Mouse (Mus musculus): ENCODE data around the gene Atxn1. TPM values are rescaled to one million over a fixed set of nuclear protein-coding genes. Genes with fewer than 3 reads are reported as not detected.

Gene Atxn1
- polyA plus RNA-seq, 1 experiment: 16.7 TPM

GRCm38 (mm10) chr13:45764354-45764753, 200.5 kb downstream of the Atxn1 start:
- DNase-seq: no peak
- Histone ChIP-seq H3K4me3 (replicated peaks; ENCODE audit: extremely low read depth, low read depth, low read length) (no peak overlapping the region), H3K4me1 (ENCODE audit: control insufficient read depth, insufficient read depth, low read length) (no peaks in the 10 kb centered on the region)
- WGBS: 79% methylated on average over 5 of the region's 5 CpGs
- TF ChIP-seq POLR2A (IDR thresholded peaks at IDR 0.05; ENCODE audit: borderline replicate concordance, extremely low read depth, low read depth, low read length): no peak

GRCm38 (mm10) chr13:45762278-45762677, 202.5 kb downstream of the Atxn1 start:
- TF ChIP-seq POLR2A (IDR thresholded peaks at IDR 0.05; ENCODE audit: borderline replicate concordance, extremely low read depth, low read depth, low read length) (no peak), CTCF (IDR thresholded peaks at IDR 0.05; ENCODE audit: insufficient read depth, low read length) (no peak)
- no peak for DNase-seq

GRCm38 (mm10) chr13:45754483-45754882, 210.3 kb downstream of the Atxn1 start:
- Histone ChIP-seq H3K4me1 (ENCODE audit: control insufficient read depth, insufficient read depth, low read length) (no peaks in the 10 kb centered on the region; the same call in 1 of the 2 replicates), H3K4me3 (replicated peaks; ENCODE audit: extremely low read depth, low read depth, low read length) (no peak overlapping the region)
- no peak for DNase-seq
- TF ChIP-seq CTCF (IDR thresholded peaks at IDR 0.05; ENCODE audit: insufficient read depth, low read length) (no peak), POLR2A (IDR thresholded peaks at IDR 0.05; ENCODE audit: borderline replicate concordance, extremely low read depth, low read depth, low read length) (no peak)
- 48% methylated on average over 1 of the region's 1 CpGs for WGBS

More at GRCm38 (mm10) chr13:45762278-45762677, 202.5 kb downstream of the Atxn1 start:
- no peaks in the 10 kb centered on the region for H3K4me1 ChIP-seq (ENCODE audit: control insufficient read depth, insufficient read depth, low read length)
- WGBS: 65% methylated on average over 7 of the region's 7 CpGs
- H3K4me3 ChIP-seq (replicated peaks; ENCODE audit: extremely low read depth, low read depth, low read length): no peak overlapping the region

- DNase-seq: no peak
- no peak for TF ChIP-seq CTCF (IDR thresholded peaks at IDR 0.05; ENCODE audit: insufficient read depth, low read length)
- no peak for TF ChIP-seq POLR2A (IDR thresholded peaks at IDR 0.05; ENCODE audit: borderline replicate concordance, extremely low read depth, low read depth, low read length)
- Histone ChIP-seq H3K4me3 (replicated peaks; ENCODE audit: extremely low read depth, low read depth, low read length) (no peak overlapping the region), H3K4me1 (ENCODE audit: control insufficient read depth, insufficient read depth, low read length) (peaks cover 4% of the 10 kb centered on the region)
- WGBS: 54% methylated on average over 5 of the region's 5 CpGs
Observed at GRCm38 (mm10) chr13:45752498-45752897, 212.3 kb downstream of the Atxn1 start.

- no peak for DNase-seq
- Histone ChIP-seq H3K4me1 (ENCODE audit: control insufficient read depth, insufficient read depth, low read length) (peaks cover 4% of the 10 kb centered on the region), H3K4me3 (replicated peaks; ENCODE audit: extremely low read depth, low read depth, low read length) (no peak overlapping the region)
- TF ChIP-seq CTCF (IDR thresholded peaks at IDR 0.05; ENCODE audit: insufficient read depth, low read length): no peak
- TF ChIP-seq POLR2A (IDR thresholded peaks at IDR 0.05; ENCODE audit: borderline replicate concordance, extremely low read depth, low read depth, low read length): no peak
- 42% methylated on average over 2 of the region's 2 CpGs for whole genome bisulfite sequencing
Observed at GRCm38 (mm10) chr13:45751231-45751630, 213.6 kb downstream of the Atxn1 start.

- DNase-seq: no peak
- no peak for TF ChIP-seq CTCF (IDR thresholded peaks at IDR 0.05; ENCODE audit: insufficient read depth, low read length)
- TF ChIP-seq POLR2A (IDR thresholded peaks at IDR 0.05; ENCODE audit: borderline replicate concordance, extremely low read depth, low read depth, low read length): no peak
- 79% methylated on average over 6 of the region's 6 CpGs for WGBS
- peaks cover 4% of the 10 kb centered on the region for H3K4me1 ChIP-seq (ENCODE audit: control insufficient read depth, insufficient read depth, low read length)
- H3K4me3 ChIP-seq (replicated peaks; ENCODE audit: extremely low read depth, low read depth, low read length): no peak overlapping the region
Observed at GRCm38 (mm10) chr13:45750627-45751026, 214.2 kb downstream of the Atxn1 start.

GRCm38 (mm10) chr13:45749937-45750336, 214.9 kb downstream of the Atxn1 start:
- DNase-seq: no peak
- H3K4me1 ChIP-seq (ENCODE audit: control insufficient read depth, insufficient read depth, low read length): peaks cover 4% of the 10 kb centered on the region
- TF ChIP-seq CTCF (IDR thresholded peaks at IDR 0.05; ENCODE audit: insufficient read depth, low read length): no peak
- no peak for TF ChIP-seq POLR2A (IDR thresholded peaks at IDR 0.05; ENCODE audit: borderline replicate concordance, extremely low read depth, low read depth, low read length)
- H3K4me3 ChIP-seq (replicated peaks; ENCODE audit: extremely low read depth, low read depth, low read length): no peak overlapping the region
- 38% methylated on average over 1 of the region's 1 CpGs for WGBS

- Histone ChIP-seq H3K4me3 (replicated peaks; ENCODE audit: extremely low read depth, low read depth, low read length) (no peak overlapping the region), H3K4me1 (ENCODE audit: control insufficient read depth, insufficient read depth, low read length) (peaks cover 4% of the 10 kb centered on the region)
- no peak for TF ChIP-seq CTCF (IDR thresholded peaks at IDR 0.05; ENCODE audit: insufficient read depth, low read length)
- no peak for TF ChIP-seq POLR2A (IDR thresholded peaks at IDR 0.05; ENCODE audit: borderline replicate concordance, extremely low read depth, low read depth, low read length)
- WGBS: 58% methylated on average over 8 of the region's 8 CpGs
- no peak for DNase-seq
Observed at GRCm38 (mm10) chr13:45749222-45749621, 215.6 kb downstream of the Atxn1 start.

- DNase-seq: no peak
- no peak overlapping the region for H3K4me3 ChIP-seq (replicated peaks; ENCODE audit: extremely low read depth, low read depth, low read length)
- TF ChIP-seq POLR2A (IDR thresholded peaks at IDR 0.05; ENCODE audit: borderline replicate concordance, extremely low read depth, low read depth, low read length) (no peak), CTCF (IDR thresholded peaks at IDR 0.05; ENCODE audit: insufficient read depth, low read length) (no peak)
- WGBS: 27% methylated on average over 4 of the region's 4 CpGs
- peaks cover 4% of the 10 kb centered on the region for H3K4me1 ChIP-seq (ENCODE audit: control insufficient read depth, insufficient read depth, low read length)
Observed at GRCm38 (mm10) chr13:45748691-45749090, 216.1 kb downstream of the Atxn1 start.

GRCm38 (mm10) chr13:45745851-45746773, 218.7 kb downstream of the Atxn1 start:
- 76% methylated on average over 12 of the region's 12 CpGs for WGBS
- Histone ChIP-seq H3K4me3 (replicated peaks; ENCODE audit: extremely low read depth, low read depth, low read length) (no peak overlapping the region), H3K4me1 (ENCODE audit: control insufficient read depth, insufficient read depth, low read length) (peaks cover 4% of the 10 kb centered on the region)
- TF ChIP-seq CTCF (IDR thresholded peaks at IDR 0.05; ENCODE audit: insufficient read depth, low read length): peak; percentile 1; the same call in 1 of the 2 replicates
- TF ChIP-seq POLR2A (IDR thresholded peaks at IDR 0.05; ENCODE audit: borderline replicate concordance, extremely low read depth, low read depth, low read length): no peak
- DNase-seq: no peak

All from lung, adult 2 months (tissue).